Mouse (Mus musculus): ENCODE measurements at regions not wholly inside any gene's neighbourhood (a gene's known extent, or its start where the extent isn't known, plus 50 kb on each side); places are given as distances from the start of the nearest gene placed in this dataset.

GRCm38 (mm10) chr10:116653511-116653945 is 72.2 kb upstream of the Cnot2 start:
- no peak for DNase-seq (ENCODE audit: low read depth, low spot score)

GRCm38 (mm10) chr10:116649287-116649686 is 68.0 kb upstream of the Cnot2 start:
- DNase-seq (ENCODE audit: low read depth, low spot score), result no peak

GRCm38 (mm10) chr10:116646035-116646434 is 64.7 kb upstream of the Cnot2 start:
- DNase-seq (ENCODE audit: low read depth, low spot score), result no peak

GRCm38 (mm10) chr10:116645631-116646030 is 64.3 kb upstream of the Cnot2 start:
- DNase-seq (ENCODE audit: low read depth, low spot score), result no peak

- no peak for DNase-seq (ENCODE audit: low read depth, low spot score)
Observed at GRCm38 (mm10) chr10:116645108-116645507, 63.8 kb upstream of the Cnot2 start.

Data from forelimb bud, embryonic 11.5 days (tissue).